Mouse (Mus musculus): ENCODE data around the gene Prdm1. TPM values are rescaled to one million over a fixed set of nuclear protein-coding genes. Genes with fewer than 3 reads are reported as not detected.

Prdm1 gene
- total RNA-seq (2021): 1 to 10 TPM; 2.3 to 2.9 TPM
- long read RNA-seq, experiment 1, partial matches to known transcripts: 1 of 1 reads
- long read RNA-seq, experiment 1, other reads (novel, unspliced or antisense): 0 of 1 reads
- long read RNA-seq, experiment 2, full-length matches to known transcripts: 1 of 2 reads
- long read RNA-seq, experiment 2, partial matches to known transcripts: 0 of 2 reads
- long read RNA-seq, experiment 2, other reads (novel, unspliced or antisense): 1 of 2 reads

GRCm38 (mm10) chr10:44528291-44529082, at the start of gene Prdm1:
TSS of gene Prdm1 (minus strand) at chr10:44528501.
- DNase-seq (ENCODE audit: low spot score in 2 of 2): no peak

- DNase-seq (ENCODE audit: low spot score in 2 of 2): no peak
These were observed 37.7 kb upstream of the Prdm1 start for GRCm38 (mm10) chr10:44565971-44566370.

GRCm38 (mm10) chr10:44565109-44565508, 36.8 kb upstream of the Prdm1 start:
- DNase-seq (ENCODE audit: low spot score in 2 of 2): no peak

GRCm38 (mm10) chr10:44556845-44557244, 28.5 kb upstream of the Prdm1 start:
- no peak for DNase-seq (ENCODE audit: low spot score in 2 of 2)

- DNase-seq (ENCODE audit: low spot score in 2 of 2): no peak
These were observed 27.0 kb upstream of the Prdm1 start for GRCm38 (mm10) chr10:44555317-44555716.

- DNase-seq (ENCODE audit: low spot score in 2 of 2): no peak
These were observed 25.3 kb upstream of the Prdm1 start for GRCm38 (mm10) chr10:44553648-44554047.

- peak in 1 of 2 experiments; percentile 6 for DNase-seq (ENCODE audit: low spot score in 2 of 2)
These were observed 10.8 kb upstream of the Prdm1 start for GRCm38 (mm10) chr10:44539033-44539578.

- no peak for DNase-seq (ENCODE audit: low spot score in 2 of 2)
These were observed 9.8 kb upstream of the Prdm1 start for GRCm38 (mm10) chr10:44538137-44538536.

- no peak for DNase-seq (ENCODE audit: low spot score in 2 of 2)
These were observed 1.7 kb upstream of the Prdm1 start for GRCm38 (mm10) chr10:44530067-44530360.

GRCm38 (mm10) chr10:44529218-44530066, 1.1 kb upstream of the Prdm1 start:
- DNase-seq (ENCODE audit: low spot score in 2 of 2): peak; percentile 50 to 77

GRCm38 (mm10) chr10:44527651-44528050, 650 bp downstream of the Prdm1 start:
- DNase-seq (ENCODE audit: low spot score in 2 of 2): no peak

- DNase-seq (ENCODE audit: low spot score in 2 of 2): peak in 1 of 2 experiments; percentile 23
These were observed 1.3 kb downstream of the Prdm1 start for GRCm38 (mm10) chr10:44526751-44527591.

- no peak for DNase-seq (ENCODE audit: low spot score in 2 of 2)
These were observed 8.1 kb downstream of the Prdm1 start for GRCm38 (mm10) chr10:44520189-44520588.

- DNase-seq (ENCODE audit: low spot score in 2 of 2): no peak
These were observed 9.7 kb downstream of the Prdm1 start for GRCm38 (mm10) chr10:44518631-44519030.

- no peak for DNase-seq (ENCODE audit: low spot score in 2 of 2)
These were observed 15.2 kb downstream of the Prdm1 start for GRCm38 (mm10) chr10:44513108-44513507.

- DNase-seq (ENCODE audit: low spot score in 2 of 2): no peak
These were observed 17.3 kb downstream of the Prdm1 start for GRCm38 (mm10) chr10:44511029-44511428.

GRCm38 (mm10) chr10:44508649-44509048, 19.7 kb downstream of the Prdm1 start:
- no peak for DNase-seq (ENCODE audit: low spot score in 2 of 2)

- DNase-seq (ENCODE audit: low spot score in 2 of 2): no peak
These were observed 20.3 kb downstream of the Prdm1 start for GRCm38 (mm10) chr10:44507984-44508383.

GRCm38 (mm10) chr10:44502891-44503290, 25.4 kb downstream of the Prdm1 start:
- DNase-seq (ENCODE audit: low spot score in 2 of 2): no peak

GRCm38 (mm10) chr10:44499897-44500519, 28.3 kb downstream of the Prdm1 start:
- no peak for DNase-seq (ENCODE audit: low spot score in 2 of 2)

All from gastrocnemius, postnatal 4 days (tissue).